Mouse (Mus musculus): Measurements from ENCODE around the gene Olfr691. TPM values are rescaled to one million over a fixed set of nuclear protein-coding genes. Genes with fewer than 3 reads are reported as not detected.
"Not testable (repeated sequence)": the region's sequence is repeated elsewhere in the genome, so short reads cannot be mapped to it uniquely, and the experiment has no call there.

Gene Olfr691
- total RNA-seq (2021), result under 1 TPM; 0.35 to 0.36 TPM
- long read RNA-seq, result 0 reads

DNA sequence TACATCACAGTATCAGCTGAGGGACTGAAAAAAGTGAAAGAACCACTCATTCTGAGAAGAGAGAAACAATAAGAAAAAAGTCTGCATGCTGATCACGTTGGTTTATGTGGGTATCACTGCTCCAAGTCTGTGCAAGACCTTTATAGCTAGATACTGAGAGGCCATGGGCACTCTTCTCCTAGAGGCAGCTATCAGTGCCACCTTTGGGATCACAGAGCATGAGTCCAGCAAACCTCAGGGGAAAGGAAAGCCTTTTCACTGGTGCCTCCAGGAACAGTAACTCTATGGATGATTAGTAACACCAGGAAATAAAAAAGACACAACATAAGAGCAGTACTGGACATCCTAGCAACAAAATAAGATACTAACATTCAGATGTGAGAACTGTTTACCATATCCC, at the start of gene Olfr691:
Olfr691 (minus strand) TSS at position 101 of the 400 bp plus-strand sequence.
- no peak for DNase-seq (ENCODE audit: low spot score in 2 of 2)

DNA sequence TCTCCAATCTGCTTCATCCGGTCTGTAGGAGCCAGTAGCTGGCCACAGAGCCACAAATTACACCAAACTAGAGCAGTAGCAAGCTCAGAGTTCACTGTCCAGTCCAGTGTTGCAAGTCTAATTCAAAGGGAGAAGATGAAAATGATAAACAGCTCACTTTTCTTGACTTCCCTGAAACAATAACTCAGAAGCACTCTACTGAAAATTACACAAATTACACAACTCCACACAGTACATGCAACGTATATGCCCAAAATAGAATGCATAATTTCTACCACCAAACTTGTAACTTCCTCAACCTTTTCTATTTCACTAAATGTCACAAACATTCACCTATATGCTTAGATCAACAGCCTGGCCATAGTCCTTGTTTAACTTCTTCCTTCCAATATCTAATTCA, 48.2 kb upstream of the Olfr691 start:
- no peak for DNase-seq (ENCODE audit: low spot score in 2 of 2)

DNA sequence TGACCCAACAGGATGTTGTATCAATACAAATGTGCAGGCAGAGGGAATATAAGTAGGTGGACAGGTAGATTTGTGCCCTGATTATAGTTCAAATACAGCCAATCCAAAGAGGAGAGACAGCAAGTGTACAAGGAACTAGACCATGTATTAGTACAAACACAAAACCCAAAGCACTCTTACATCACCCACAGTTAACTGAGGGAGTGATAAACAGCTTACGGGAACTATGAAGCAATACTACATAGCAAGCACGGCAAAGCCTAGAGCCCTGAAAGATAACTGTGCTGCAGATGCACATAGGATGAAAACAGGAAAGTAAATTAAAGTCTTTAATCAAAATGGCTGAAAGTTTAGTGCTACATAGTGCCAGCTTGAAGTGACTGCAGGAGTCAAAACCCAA, 45.6 kb upstream of the Olfr691 start:
- DNase-seq (ENCODE audit: low spot score in 2 of 2), result no peak

DNA sequence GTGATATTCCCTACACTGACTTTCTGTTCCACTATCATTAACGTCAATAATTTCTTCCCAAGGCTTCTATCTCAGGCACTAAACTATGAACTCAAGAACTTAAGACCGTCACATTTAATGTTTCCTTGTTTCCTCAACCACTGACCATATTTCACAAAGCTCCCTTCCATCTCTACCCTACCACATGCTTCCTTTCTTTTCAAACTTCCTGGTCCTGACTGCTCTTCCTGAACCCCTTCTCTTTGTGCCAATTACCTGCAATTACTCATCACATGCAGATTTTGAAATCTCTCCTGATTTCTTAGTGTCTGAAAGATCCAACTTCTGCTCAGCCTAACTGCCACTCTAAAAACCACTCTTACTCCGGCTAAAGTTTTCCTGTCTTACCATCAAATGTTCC, 38.3 kb upstream of the Olfr691 start:
- DNase-seq (ENCODE audit: low spot score in 2 of 2), result no peak

DNA sequence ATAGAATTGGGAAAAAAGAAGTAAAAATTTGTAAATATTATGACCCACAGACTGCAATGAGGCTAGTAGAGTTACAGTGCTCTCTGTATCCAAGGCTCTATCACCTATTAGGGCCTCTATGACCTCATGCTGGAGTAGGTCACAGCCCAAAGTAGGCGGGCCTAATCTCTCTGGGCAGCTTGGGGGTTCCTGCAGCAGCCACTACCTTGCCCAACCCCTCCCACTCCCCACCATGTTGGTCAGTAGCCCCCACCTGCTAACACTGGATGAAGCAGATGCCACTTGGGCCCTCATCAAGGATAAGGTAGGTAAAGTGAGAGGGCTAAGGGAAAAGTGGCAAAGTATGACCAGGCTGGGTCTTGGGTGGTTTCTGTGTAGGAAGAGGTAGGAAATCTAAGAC, 32.8 kb upstream of the Olfr691 start, which contains the start of gene Gm5901:
Gm5901 (plus strand) TSS at position 173 of the 400 bp plus-strand sequence.
- no peak for DNase-seq (ENCODE audit: low spot score in 2 of 2)

DNA sequence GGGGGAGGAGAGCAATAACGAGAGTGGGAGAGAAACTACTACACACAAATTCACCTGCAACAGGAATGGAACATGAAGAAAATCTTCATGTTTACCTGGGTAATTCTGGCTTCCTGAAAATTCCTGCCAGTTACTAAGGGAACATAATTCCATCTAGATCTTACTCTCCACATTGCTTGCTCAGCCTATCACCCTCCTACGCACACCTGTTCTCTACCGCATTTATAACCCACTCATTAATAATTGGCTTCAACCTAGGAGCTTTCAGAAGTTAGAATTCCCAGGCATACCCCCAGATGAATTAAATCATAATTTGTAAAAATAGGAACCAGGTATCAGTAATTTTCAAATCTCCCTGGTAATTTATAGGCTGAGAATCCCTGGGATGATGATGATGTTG, 31.9 kb upstream of the Olfr691 start:
- DNase-seq (ENCODE audit: low spot score in 2 of 2), result peak; percentile 21 to 69

DNA sequence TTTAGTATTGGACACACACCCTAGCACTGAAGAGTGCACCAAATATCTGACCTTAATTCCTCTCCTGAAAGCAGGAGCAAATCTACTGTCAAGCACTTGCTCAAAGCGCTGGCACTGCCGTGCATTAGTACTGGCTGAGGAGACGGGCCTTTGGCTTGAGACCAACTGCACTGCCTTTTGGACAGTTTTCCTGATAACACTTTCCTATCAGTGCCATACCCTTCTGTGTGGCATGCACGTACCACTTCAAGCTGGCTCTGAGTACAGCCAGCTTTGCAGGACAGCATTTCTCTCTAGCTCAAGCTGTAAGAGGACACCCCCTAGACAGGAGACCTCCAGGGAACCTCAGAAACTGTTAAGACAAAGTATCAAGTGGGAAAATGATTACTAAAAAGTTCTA, 31.4 kb upstream of the Olfr691 start:
- peak in 1 of 2 experiments; percentile 11 for DNase-seq (ENCODE audit: low spot score in 2 of 2)

DNA sequence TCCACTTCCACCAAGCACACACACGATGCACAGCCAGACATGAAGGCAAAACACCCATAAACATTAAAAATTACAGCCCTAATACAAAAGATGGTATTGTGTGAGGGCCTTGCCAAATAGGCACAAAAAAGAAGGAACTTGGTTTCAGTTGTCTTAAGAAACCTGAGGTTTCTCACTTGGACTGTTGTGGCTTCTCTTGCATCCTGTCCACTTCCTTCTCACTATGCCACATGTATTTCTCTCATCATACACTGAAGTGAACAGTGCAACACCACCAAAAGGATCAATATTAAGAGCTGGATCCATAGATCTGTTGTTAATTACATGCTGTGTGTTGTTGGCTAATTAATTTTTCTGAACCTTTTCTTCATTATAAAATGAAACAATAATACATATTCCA, 30.8 kb upstream of the Olfr691 start:
- no peak for DNase-seq (ENCODE audit: low spot score in 2 of 2)

DNA sequence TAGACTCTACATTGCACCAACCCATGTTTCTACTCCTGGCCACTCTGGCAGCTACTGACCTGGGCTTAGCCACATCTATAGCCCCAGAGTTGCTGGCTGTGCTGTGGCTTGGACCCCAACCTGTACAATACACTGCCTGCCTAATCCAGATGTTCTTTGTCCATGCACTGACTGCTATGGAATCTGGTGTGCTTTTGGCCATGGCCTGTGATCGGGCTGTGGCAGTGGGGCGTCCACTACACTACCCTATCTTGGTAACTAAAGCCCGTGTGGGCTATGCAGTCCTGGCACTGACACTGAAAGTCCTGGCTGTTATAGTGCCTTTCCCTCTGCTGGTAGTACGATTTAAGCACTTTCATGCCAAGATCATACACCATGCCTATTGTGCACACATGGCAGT, 26.5 kb upstream of the Olfr691 start:
- DNase-seq (ENCODE audit: low spot score in 2 of 2), result no peak

DNA sequence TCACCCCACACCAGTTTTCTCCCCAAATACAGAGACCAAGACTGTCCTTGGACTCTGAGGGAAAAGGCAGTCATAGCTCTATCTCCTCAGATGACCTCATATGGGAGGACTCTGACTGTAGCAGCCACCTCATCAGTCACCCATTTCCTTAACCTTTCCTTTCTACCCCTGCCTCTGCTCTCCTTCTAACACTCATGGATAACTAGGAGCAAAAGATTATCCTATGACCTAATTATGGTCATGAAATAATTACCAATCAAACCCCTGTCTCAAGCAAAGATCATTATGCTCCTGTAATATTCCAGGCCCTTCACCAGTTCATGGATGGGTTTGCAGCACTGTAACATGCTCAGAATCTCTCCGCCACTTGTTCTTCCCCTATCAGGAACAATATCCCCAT, 25.9 kb upstream of the Olfr691 start, which contains the start of gene Olfr692:
Olfr692 (plus strand) TSS at position 301 of the 400 bp plus-strand sequence.
- no peak for DNase-seq (ENCODE audit: low spot score in 2 of 2)

DNA sequence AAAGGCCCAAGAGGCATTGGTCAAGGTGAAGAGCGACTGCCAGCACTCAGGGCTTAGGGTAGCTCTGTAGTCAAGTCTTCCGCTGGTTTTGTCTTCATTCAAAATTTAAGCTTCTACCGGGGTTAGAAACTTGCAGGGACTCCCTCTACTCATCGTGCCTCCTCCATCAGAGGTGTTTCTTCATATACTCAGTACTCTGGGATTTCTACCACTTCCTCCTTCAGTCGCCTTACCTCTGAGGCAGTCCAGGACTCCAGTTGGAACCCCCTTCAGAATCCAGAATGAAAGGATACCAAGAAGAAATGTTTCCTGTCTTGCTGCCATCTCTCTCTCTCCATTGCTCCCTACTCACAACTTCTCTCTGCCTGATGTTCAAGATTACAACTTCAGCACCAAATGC, 25.2 kb upstream of the Olfr691 start:
- no peak for DNase-seq (ENCODE audit: low spot score in 2 of 2)

DNA sequence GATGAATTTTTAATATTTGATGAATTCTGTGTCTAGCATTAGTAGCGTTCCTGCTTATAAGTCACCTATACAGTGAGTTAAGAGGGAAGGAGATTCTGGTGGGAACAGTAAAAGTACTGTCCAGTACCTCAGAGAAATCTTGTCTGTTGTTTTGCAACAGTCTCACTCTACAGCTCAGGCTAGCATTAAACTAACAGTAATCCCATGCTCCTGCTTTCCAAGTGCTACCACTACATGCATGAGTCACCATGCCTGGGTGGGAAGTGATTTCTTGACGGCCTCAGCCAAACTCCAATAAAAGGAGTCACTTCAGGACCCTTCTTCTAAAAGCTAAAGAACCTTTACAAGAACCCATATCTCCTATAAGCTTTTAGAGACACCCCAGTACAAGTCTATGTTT, 19.6 kb upstream of the Olfr691 start:
- no peak for DNase-seq (ENCODE audit: low spot score in 2 of 2)

DNA sequence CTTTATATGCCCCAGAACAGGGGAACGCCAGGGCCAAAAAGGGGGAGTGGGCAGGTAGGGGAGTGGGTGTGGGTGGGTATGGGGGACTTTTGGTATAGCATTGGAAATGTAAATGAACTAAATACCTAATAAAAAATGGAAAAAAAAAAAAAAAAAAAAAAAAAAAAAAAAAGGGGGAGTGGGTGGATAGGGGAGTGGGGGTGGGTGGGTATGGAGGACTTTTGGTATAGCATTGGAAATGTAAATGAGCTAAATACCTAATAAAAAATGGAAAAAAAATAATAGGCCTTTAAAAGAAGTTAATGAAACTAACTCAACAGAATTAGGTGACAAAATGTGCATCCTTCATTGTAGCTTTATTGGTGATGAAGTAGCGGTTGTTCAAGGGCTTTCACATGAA, 14.4 kb upstream of the Olfr691 start:
- DNase-seq (ENCODE audit: low spot score in 2 of 2), result not testable (repeated sequence)

DNA sequence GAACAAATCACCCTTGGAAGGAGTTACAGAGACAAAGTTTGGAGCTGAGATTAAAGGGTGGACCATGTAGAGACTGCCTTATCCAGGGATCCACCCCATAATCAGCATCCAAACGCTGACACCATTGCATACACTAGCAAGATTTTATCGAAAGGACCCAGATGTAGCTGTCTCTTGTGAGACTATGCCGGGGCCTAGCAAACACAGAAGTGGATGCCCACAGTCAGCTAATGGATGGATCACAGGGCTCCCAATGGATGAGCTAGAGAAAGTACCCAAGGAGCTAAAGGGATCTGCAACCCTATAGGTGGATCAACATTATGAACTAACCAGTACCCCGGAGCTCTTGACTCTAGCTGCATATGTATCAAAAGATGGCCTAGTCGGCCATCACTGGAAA, 14.0 kb upstream of the Olfr691 start:
- not testable (repeated sequence) for DNase-seq (ENCODE audit: low spot score in 2 of 2)

DNA sequence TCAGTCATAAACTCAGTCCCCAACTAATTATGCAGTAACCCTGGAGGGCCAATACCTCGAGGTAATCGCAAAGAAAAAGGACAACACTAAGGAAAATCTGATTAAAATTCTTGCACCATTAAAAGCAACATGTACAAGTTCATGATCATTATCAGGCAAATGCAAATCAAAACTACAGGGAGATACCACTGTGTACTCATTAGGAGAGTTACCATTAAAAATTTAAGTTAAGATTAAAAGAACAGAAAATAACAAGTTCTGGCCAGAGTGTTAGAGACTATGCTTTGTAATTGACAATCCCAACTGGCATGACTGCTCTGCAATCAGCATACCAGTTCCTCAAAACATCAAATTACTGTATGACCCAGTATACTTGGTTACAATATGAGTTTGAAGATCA, 682 bp upstream of the Olfr691 start:
- no peak for DNase-seq (ENCODE audit: low spot score in 2 of 2)

DNA sequence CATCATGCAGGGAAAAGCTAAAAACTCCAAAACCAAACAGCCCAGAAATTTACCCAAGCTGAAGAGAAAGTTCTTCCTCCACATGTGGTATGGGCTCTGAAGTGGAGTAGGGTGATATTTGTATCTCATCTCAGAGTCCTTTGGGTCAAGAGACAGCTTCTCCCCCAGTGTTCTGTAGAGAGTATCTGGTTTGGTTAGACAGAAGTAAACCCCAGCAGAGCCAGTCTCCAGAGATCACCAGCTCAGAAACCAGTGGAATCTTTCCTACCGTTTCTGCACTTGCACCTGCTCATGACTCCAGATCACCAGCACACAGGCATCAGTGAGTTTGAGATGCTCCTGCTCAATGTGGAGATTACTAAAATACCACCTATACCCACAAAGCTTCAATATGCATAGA, 8.1 kb downstream of the Olfr691 start, which contains the start of gene Olfr690:
Olfr690 (minus strand) TSS at position 101 of the 400 bp plus-strand sequence.
- DNase-seq (ENCODE audit: low spot score in 2 of 2), result no peak

DNA sequence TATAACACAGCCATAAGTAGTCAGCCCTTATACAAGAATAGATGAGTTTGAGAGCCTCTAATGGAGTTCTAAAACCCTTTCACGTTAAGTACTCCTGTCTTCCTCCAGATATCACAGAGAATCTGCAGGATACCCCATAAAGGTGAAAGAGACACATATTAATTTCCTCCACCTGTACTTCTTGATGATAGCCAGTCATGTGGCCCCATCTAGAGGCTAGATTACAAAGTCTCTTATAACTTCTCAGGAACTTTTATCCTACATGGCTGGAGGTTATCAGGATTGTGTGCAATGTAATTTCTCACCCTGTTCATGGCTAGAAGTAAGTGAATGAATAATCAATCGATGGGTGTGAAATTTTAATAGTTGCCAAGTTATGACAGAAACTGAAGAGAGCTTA, 16.8 kb downstream of the Olfr691 start:
- DNase-seq (ENCODE audit: low spot score in 2 of 2), result no peak

DNA sequence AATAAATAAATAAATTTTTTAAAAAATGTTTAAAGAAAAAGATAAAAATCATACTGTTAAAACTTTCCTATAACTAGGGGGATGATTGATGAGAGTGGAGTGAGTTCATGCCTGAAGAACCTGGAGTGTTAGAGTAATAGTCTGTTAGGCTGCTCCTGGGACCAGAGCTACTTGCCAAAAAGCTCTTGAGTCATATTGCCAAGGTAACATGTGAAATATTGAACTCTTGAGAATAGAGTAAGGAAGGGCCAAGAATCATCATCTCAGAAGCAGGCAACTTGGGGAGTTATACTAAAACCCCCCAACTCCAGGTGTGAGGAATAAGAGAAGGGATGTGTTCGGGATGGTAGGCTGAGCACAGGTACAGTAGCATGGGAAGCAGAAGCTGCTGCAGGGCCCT, 31.2 kb downstream of the Olfr691 start, which contains the start of gene Olfr689:
Olfr689 (plus strand) TSS at position 301 of the 400 bp plus-strand sequence.
- DNase-seq (ENCODE audit: low spot score in 2 of 2), result no peak

DNA sequence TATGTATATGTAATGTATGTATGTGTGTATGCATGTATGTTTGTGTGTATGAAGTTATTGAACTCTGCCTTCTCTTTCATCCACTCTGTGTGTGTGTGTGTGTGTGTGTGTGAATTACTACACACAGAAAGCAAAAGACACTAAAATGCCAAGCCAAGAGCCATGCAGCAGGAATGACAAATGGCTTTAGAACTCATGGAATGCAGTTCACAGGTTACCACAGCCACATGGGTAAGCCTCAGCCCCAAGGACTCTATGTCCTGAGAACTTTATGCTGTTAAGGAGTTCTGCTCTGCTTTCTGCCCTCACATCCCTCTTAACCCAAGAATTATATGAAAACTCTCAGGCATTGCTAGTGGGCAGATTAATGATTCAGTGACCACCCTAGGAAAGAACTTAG, 52.0 kb downstream of the Olfr691 start:
- no peak for DNase-seq (ENCODE audit: low spot score in 2 of 2)

DNA sequence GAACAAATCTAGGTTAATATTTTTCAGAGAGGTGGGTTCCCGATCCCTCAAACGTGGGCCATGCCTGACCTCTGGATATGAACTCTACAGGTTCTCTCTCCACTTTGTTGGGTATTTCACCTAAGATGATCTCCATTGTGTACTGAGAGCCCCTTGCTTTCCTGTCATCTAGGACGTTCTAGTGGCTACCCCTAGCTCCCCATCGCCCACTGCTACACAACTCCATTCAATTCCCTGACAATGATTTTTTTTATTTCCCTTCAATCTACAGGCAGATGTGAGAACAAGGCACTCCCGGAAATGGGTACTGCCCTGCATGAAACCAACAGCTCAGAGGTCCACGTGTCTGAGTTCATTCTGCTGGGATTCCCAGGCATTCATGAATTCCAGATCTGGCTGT, 54.3 kb downstream of the Olfr691 start, which contains the start of gene Olfr688:
Olfr688 (plus strand) TSS at position 301 of the 400 bp plus-strand sequence.
- no peak for DNase-seq (ENCODE audit: low spot score in 2 of 2)

Measured in layer of hippocampus, adult 18-20 months (tissue).